Mouse (Mus musculus) adrenal gland (tissue): Measurements from ENCODE around the gene Stra6.

Source experiments
- intact Hi-C: fragments of 180-260 bp; cut with DNase I; formaldehyde crosslinking; loops from one replicate; pipeline ENCODE4 v1.15.1; 2025

The Stra6 gene

DNA sequence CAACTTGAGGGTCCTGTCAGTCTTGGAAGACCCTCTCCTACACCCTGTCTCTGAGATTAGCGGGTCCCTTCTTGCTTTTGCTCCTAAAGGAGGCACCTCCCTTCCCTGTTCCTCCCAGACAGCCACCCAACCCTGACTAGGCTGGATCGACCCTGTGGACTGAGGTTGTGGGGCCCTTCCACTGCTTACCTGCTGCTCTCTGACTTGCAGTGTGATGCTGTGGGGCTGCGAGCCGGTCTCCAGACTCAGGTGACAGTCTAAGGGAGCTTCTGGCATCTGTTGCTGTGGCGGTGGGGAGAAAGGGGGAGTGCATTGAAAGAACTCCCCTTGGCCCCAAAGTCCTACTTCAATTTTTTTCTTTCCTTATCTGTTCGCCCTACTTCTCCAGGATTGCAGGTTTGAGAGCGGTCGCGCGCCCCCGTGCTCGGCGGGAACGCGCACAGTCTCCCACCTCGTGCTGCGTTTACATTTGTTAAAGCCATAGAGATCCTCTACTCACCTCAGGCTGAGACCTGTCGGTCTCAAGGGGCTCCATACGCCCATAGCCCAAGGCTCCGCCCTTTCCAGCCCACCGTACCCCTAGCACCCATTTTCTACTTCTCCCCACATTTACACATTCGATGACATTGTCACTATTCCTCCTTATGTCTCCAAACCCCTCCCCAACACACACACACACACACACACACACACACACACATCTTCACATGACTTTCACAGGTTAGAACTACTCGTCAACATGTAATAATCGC, 137.7 kb downstream of the Stra6 start:
- intact Hi-C loops = no loop called here

DNA sequence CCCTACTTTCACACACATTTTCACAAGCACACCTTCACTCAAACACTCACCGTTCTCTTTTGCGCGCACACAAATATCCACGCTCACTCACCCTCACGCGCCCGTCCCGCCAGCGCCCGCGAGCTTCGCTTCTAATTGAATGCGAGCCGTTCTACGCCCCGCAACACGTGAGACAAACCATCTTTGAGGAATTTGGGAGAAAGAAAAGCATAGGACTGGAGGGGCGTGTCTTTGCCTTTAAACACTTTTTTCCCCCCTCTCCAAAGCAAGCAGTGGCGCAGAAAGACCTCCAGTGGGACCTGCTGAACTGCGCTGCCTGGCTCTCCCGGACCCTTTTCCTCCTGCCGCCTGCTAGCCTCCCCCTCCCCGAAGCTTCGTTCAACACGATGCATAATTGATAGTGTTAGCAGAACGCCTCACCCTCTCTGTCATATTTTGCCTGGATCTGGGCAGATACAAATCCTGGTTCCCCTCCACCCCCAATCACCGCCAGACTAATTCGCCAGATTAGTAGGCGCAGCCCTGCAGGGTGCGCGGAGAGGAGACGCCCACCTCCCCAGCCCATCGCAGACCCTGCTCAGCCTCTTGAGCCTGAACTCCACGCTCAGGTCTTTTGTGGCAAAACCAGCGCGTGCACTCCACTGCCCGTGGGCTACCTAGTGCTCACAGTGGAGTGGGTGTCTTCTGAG, 138.4 kb downstream of the Stra6 start:
- intact Hi-C loops = no loop called here

DNA sequence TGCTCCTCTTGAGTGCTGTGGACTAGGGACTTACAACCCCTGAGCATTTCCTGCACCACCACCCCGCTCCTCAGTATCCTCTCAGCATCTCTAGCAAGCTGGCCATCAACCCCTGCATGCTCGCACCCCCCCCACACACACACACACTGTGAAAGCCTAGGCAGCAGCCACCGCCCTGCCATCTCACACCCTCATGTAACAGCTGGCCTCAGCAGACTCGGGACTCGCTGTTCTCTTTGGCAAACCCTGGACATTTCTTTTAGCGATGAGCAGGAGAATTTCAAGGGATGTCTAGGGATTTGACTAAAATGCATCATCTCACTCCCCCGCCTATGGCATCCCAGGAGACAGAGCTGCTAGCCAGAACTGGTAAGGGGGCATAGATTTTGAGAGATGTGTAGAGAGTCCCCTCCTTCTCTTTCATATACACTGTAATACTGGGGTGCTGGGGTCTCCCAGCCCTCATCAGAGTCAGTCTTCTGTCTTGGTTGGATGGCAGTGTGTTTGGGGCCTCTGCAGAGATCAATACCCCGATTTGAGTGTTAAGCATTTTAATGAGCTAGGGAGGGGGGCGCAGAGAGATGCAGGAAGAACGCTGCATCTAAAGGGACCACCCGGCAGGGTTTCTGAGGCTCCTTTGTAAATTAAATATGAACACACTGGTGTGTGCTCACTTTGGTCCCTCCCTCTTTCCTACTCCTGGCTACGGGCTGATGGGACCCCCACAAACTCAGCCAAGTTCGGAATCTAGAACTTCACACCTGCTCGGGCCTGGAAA, 139.3 kb downstream of the Stra6 start:
- intact Hi-C loops = loop anchor here (1.0 kb wide), 1 partner anchor 165 kb away; no protein-coding TSS in a partner anchor
